Mouse (Mus musculus) heart, embryonic 14.5 days (tissue): Measurements from ENCODE around the gene Eif4a1. TPM values are rescaled to one million over a fixed set of nuclear protein-coding genes. Genes with fewer than 3 reads are reported as not detected.

ENCODE experiments used
- ATAC-seq: fragments of 200-750 bp; cut with Nextera tagmentation; 2 replicates; pipeline ENCODE4 v1.8.0; 2017; ENCODE audit warnings: low read depth, moderate TSS enrichment; ENCODE audit not compliant: insufficient number of reproducible peaks, insufficient read depth, low FRiP score
- H3K27ac ChIP-seq, 2 experiments: fragments of 200-500 bp in 1 of 2; fragments of 300-500 bp in 1 of 2; sonication (generic) in 1 of 2; replicated peaks in 1 of 2; 2 replicates each; pipeline ENCODE4 v1.5.1; 2012 to 2014; ENCODE audit warnings: low read depth in 2 of 2, low read length in 2 of 2, control low read depth in 1 of 2, mild to moderate bottlenecking in 1 of 2, mixed read lengths in 1 of 2; ENCODE audit not compliant: control insufficient read depth in 1 of 2, insufficient read depth in 1 of 2
- H3K27me3 ChIP-seq: fragments of 300-500 bp; sonication (generic); 2 replicates; pipeline ENCODE4 v1.6.1; 2014; ENCODE audit warnings: mild to moderate bottlenecking, low read length, control low read depth; ENCODE audit not compliant: control insufficient read depth, insufficient read depth
- H3K36me3 ChIP-seq: fragments of 300-500 bp; sonication (generic); 2 replicates; pipeline ENCODE4 v1.6.1; 2014; ENCODE audit warnings: mild to moderate bottlenecking, control low read depth, low read length, mixed read lengths; ENCODE audit not compliant: control insufficient read depth, insufficient read depth
- H3K4me1 ChIP-seq, 2 experiments: fragments of 200-500 bp in 1 of 2; fragments of 300-500 bp in 1 of 2; sonication (generic) in 1 of 2; 2 replicates each; pipeline ENCODE4 v1.6.1; 2012 to 2014; ENCODE audit warnings: low read length in 2 of 2, control low read depth in 1 of 2, mixed read lengths in 1 of 2; ENCODE audit not compliant: control insufficient read depth in 2 of 2, insufficient read depth in 2 of 2
- H3K4me2 ChIP-seq: fragments of 300-500 bp; sonication (generic); 2 replicates; pipeline ENCODE4 v1.6.1; 2014; ENCODE audit warnings: mild to moderate bottlenecking, low read length
- H3K4me3 ChIP-seq, 2 experiments: fragments of 200-500 bp in 1 of 2; fragments of 300-500 bp in 1 of 2; sonication (generic) in 1 of 2; 2 replicates each; pipeline ENCODE4 v1.5.1; 2012 to 2014; ENCODE audit warnings: low read length in 2 of 2, mild to moderate bottlenecking in 2 of 2, control low read depth in 1 of 2, low read depth in 1 of 2, moderate library complexity in 1 of 2; ENCODE audit not compliant: control insufficient read depth in 1 of 2, insufficient read depth in 1 of 2
- H3K9ac ChIP-seq: fragments of 300-500 bp; sonication (generic); 2 replicates; pipeline ENCODE4 v1.6.1; 2014; ENCODE audit warnings: mild to moderate bottlenecking, low read length
- H3K9me3 ChIP-seq: fragments of 300-500 bp; sonication (generic); 2 replicates; pipeline ENCODE4 v1.6.1; 2016; ENCODE audit warnings: low read length, control low read depth; ENCODE audit not compliant: control insufficient read depth
- WGBS: fragments of 180-500 bp; shearing (Covaris S2); extraction: QIAGEN DNeasy Blood & Tissue Kit; methylation state at CpG from one replicate; pipeline ENCODE4 v1.1.7; 2014; 5-methylcytosine and 5-hydroxymethylcytosine counted together
- polyA plus RNA-seq: library from polyadenylated mRNA; unstranded; fragments of >200 nt; fragmentation: Nextera tagmentation; extraction: Ambion mirVana; gene quantifications from 2 replicates; pipeline ENCODE4 v1.2.1, GENCODE M21; 2014

Eif4a1 gene
- polyA plus RNA-seq, 1 experiment from 2014 or later, result 403 TPM

DNA sequence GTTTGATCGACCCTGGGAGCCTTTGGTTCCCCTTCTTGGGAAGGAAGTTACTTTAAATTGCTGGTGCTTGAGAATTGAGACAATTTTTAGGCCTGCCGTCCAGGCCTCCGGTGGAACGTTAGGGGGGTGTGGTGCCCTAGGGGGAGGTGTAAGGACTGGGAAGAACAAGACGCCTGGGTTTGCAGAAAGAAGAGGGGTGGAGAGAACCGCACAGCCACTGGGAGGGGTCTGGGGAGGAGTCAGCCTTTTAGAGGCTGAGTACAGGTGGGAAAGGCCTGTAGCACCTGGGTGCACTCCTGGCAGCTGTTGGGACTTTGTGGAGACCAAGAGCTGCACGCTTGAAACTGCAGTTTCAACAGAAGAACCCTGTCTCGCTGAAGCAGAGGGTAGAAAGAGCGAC is 17.5 kb downstream of the Eif4a1 start:
- no peak overlapping the region for H3K4me2 ChIP-seq
- WGBS, result 43% methylated on average over 9 of the region's 9 CpGs
- H3K4me1 ChIP-seq, result peaks cover 2 to 8% of the 10 kb centered on the region in 2 experiments; a peak in 3 of 4 replicates
- H3K27ac ChIP-seq, result peak overlapping the region in 1 of 2 experiments; percentile 16; a peak in 1 of 4 replicates
- no peak overlapping the region for H3K4me3 ChIP-seq
- peaks cover 84% of the 10 kb centered on the region for H3K36me3 ChIP-seq
- H3K27me3 ChIP-seq, result no peaks in the 10 kb centered on the region
- ATAC-seq, result no peak
- no peak overlapping the region for H3K9ac ChIP-seq
- no peaks in the 10 kb centered on the region for H3K9me3 ChIP-seq

DNA sequence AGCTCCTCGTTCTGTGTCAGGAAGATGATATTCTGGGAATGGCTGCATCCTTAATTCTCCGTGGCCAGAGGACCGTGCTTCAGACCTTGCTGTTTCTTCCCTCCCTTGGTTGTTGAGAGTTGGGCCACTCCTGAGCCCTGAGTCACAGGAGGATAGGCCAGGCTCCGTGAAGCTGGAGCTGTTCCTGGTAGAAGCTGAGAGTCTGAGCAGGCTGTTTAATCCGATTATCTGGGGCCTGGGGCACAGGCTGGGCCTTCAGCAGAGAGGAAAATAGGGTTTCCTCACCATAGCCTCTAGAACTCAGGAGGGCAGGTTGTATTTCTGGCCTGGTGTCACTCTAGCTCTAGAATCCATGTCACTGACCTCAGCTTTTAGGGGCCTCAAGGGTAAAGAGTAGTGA is 18.8 kb downstream of the Eif4a1 start:
- no peak for ATAC-seq
- Histone ChIP-seq H3K36me3 (peaks cover 89% of the 10 kb centered on the region), H3K9ac (no peak overlapping the region), H3K4me2 (no peak overlapping the region), H3K27ac (no peak overlapping the region), H3K4me3 (no peak overlapping the region), H3K27me3 (no peaks in the 10 kb centered on the region), H3K9me3 (no peaks in the 10 kb centered on the region), H3K4me1 (peaks cover 2 to 8% of the 10 kb centered on the region in 2 experiments; a peak in 3 of 4 replicates)
- WGBS, result 54% methylated on average over 5 of the region's 5 CpGs

DNA sequence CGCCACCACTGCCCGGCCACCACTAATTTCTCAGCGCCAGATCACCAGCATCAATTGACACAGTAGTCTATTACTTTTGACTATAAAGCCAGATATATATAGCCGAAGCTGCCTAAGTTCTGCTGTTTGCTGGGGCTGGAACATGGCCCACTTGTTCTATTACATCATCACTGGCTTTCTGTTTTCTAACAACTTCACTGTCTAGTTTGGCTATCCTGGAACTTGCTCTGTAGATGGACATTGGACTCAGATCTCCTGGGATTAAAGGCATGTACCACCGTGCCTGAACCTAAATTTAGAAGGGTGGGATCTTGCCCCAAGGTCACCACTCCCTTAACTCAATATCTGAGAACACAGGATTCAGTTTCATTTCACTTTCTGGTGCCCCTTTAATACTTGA is 26.4 kb downstream of the Eif4a1 start:
- WGBS, result 79% methylated on average over 5 of the region's 5 CpGs
- no peaks in the 10 kb centered on the region for H3K9me3 ChIP-seq
- no peak overlapping the region for H3K9ac ChIP-seq
- H3K4me3 ChIP-seq, result no peak overlapping the region
- no peaks in the 10 kb centered on the region for H3K27me3 ChIP-seq
- no peak overlapping the region for H3K27ac ChIP-seq
- no peak overlapping the region for H3K4me2 ChIP-seq
- no peak for ATAC-seq
- H3K36me3 ChIP-seq, result peaks cover 98% of the 10 kb centered on the region
- no peaks in the 10 kb centered on the region for H3K4me1 ChIP-seq

DNA sequence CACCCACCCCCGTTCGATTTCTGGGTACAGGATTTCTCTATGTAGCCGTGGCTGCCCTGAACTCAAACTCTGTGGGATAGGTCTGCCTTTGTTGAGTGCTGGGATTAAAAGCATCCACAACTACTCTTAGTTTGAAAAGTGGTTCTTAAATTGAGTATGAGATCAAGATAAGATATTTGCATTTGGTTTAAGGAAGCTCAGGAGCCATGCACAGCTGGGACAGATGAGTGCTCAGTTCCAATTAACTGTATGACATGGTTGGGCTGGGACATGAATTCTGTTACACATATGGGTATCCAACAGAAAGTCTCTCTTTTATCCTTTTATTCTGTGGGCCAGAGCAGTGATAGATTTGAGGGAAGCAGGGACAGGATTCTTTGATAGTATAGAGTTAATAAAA is 36.8 kb downstream of the Eif4a1 start:
- Histone ChIP-seq H3K27ac (no peak overlapping the region), H3K9me3 (no peaks in the 10 kb centered on the region), H3K9ac (peak overlapping the region; percentile 41; the same call in 1 of the 2 replicates), H3K27me3 (no peaks in the 10 kb centered on the region), H3K36me3 (peaks cover 39% of the 10 kb centered on the region), H3K4me2 (peak overlapping the region; percentile 71; the same call in 1 of the 2 replicates), H3K4me3 (no peak overlapping the region), H3K4me1 (peaks cover 2 to 25% of the 10 kb centered on the region in 2 experiments; a peak in 3 of 4 replicates)
- WGBS, result 82% methylated on average over 3 of the region's 3 CpGs
- ATAC-seq, result no peak

DNA sequence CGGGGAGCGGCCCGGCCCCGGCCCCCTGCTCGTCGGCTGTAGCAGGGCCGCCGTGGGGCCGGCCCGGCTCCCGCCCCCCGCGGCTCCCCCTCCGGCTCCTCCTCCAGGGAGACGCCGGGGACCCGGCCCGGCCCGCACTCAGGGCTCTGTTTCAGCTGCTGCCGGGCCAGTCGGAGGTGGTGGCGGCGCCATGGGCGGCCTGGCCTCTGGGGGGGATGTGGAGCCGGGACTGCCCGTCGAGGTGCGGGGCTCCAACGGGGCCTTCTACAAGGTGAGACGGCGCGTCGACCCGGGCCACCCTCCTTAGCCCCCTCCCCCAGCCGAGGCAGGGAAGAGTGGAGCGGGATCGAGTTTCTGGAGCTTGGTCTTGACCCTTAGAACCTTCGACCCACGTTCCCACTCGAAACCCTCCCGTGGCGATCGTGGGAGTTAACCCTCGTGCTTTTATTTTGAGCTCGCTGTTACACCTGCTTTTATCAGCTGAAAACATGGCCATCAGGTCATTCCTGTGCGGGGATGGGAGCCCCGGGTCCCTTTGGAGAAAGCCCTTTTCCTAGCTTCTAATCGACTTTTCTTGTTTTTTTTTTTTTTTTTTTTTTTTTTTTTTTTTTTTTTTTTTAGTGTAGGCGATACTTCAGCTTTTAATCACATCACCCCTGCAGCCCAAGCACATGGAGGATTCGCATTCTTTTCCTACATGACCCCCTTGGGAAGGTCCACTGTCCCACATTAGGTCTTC is 38.9 kb downstream of the Eif4a1 start:
- Histone ChIP-seq H3K4me2 (peak overlapping the region; percentile 71), H3K9me3 (no peaks in the 10 kb centered on the region), H3K4me3 (peak overlapping the region; percentile 89 to 96), H3K4me1 (peaks cover 2 to 25% of the 10 kb centered on the region in 2 experiments; a peak in 3 of 4 replicates), H3K36me3 (peaks cover 21% of the 10 kb centered on the region), H3K27me3 (no peaks in the 10 kb centered on the region), H3K27ac (peak overlapping the region; percentile 74 to 97), H3K9ac (peak overlapping the region; percentile 98)
- peak; percentile 48 for ATAC-seq
- WGBS, result 0% methylated on average over 34 of the region's 50 CpGs

DNA sequence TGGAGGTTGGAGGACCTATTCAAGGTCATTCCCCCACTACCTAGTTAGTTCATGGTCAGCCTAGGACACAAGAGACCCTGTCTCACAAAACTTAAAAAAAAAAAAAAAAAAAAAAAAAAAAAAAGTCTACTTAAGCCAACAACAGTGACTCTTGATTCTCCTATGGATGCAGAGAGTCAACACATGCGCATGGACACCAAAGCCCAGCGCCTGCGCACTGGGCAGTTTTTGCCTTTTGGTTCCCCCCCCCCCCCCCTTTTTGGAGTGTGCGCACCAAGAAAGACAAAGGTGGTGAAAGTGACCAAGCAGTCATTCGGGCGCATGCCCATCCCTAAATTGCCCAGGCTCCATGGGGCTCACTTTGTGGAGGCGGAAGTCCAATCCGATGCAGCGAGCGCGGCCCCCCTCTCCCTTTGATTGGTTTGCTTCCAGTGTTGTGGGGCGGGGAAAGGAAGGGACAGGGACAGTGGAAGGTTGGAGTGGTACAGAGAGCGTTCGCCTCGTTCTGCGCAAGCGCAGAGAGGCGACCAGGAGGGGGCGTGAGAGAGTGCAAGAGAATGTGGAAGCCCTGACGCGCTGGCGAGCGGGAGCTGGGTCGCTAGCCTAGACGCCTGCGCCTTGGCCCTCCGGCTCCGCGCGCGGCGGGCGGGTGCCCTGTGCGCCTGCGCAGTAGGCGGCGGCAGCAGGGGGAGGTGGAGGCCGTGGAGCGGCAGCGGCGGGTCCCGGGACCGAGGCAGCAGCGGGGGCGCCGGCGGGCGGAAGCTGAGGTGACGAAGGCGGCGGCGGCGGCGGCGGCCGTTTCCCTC is 39.7 kb downstream of the Eif4a1 start, which contains the start of gene Fxr2:
TSS of gene Fxr2 (plus strand) at position 707 of the 806 bp plus-strand sequence.
- peaks cover 19% of the 10 kb centered on the region for H3K36me3 ChIP-seq
- peak within 1 kb of the TSS; percentile 98 for H3K9ac ChIP-seq
- H3K4me2 ChIP-seq, result peak within 1 kb of the TSS; percentile 71
- peaks cover 2 to 25% of the 10 kb centered on the region in 2 experiments; a peak in 3 of 4 replicates for H3K4me1 ChIP-seq
- peak within 1 kb of the TSS; percentile 89 to 96 for H3K4me3 ChIP-seq
- H3K27ac ChIP-seq, result peak within 1 kb of the TSS; percentile 83 to 97
- peak; percentile 98 for ATAC-seq
- no peaks in the 10 kb centered on the region for H3K9me3 ChIP-seq
- no peaks in the 10 kb centered on the region for H3K27me3 ChIP-seq
- 1% methylated on average over 25 of the region's 56 CpGs for WGBS

DNA sequence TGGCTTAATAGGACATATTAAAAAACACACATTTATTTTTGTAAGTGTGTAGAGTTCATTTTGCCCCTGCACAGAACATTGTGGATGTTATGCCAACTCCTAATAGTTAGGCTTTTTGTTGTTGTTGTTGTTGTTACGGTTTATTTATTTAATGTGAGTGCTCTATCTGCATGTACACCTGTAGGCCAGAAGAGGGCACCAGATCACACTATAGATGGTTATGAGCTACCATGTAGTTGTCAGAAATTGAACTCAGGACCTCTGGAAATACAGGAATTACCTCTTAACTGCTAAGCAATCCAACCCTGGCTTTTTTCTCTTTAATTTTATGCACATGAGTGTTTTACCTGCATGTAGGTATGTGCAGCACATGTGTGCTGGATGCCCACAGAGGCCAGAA is 42.4 kb downstream of the Eif4a1 start:
- 67% methylated on average over 1 of the region's 1 CpGs for WGBS

More for the DNA sequence above, 42.4 kb downstream of the Eif4a1 start:
- Histone ChIP-seq H3K27me3 (no peaks in the 10 kb centered on the region), H3K36me3 (0 out of 2 replicates have a peak, but pooled peaks cover 2% of the 10 kb centered on the region), H3K4me1 (peaks cover 2 to 14% of the 10 kb centered on the region in 2 experiments; a peak in 3 of 4 replicates), H3K27ac (no peak overlapping the region), H3K9ac (no peak overlapping the region), H3K4me3 (no peak overlapping the region), H3K9me3 (no peaks in the 10 kb centered on the region), H3K4me2 (no peak overlapping the region)
- ATAC-seq, result no peak
